Mouse (Mus musculus) testis, adult 2 months (tissue): ENCODE results near the gene Smg9.

Experiments used
- CTCF ChIP-seq: fragments of 200-500 bp; IDR thresholded peaks from 2 replicates; pipeline ENCODE4 v1.5.1; 2012; ENCODE audit warnings: low read depth, mild to moderate bottlenecking, inconsistent platforms, low read length, moderate library complexity; ENCODE audit not compliant: control insufficient read depth, insufficient read depth, insufficient replicate concordance
- POLR2A ChIP-seq: fragments of 200-500 bp; IDR thresholded peaks from 2 replicates; pipeline ENCODE4 v1.6.1; 2012; ENCODE audit warnings: low read depth, mild to moderate bottlenecking, inconsistent platforms, low read length, moderate library complexity; ENCODE audit not compliant: control insufficient read depth

GRCm38 (mm10) chr7:24389516-24390187 lies 9.8 kb upstream of the Smg9 start:
- TF ChIP-seq CTCF (no peak), POLR2A (no peak)
